In genomic region chr9:71975141-71975540, GRCm38 (mm10) we compare ENCODE assay signal across 12 mouse cellular contexts.
DNase-seq lines count a peak whose midpoint lies in the region; ATAC-seq and TF ChIP-seq lines count a peak whose summit lies in the region.
"Had no signal": no experiment of that assay in that cellular context is flagged by ENCODE, and none has a peak within 500 bp of the region (broad histone marks: within the 10 kb centered on the region; RNA-seq: fewer than 3 reads in every experiment).

No protein-coding gene starts in this region.

- no peaks in the 10 kb centered on the region for H3K27me3 ChIP-seq in kidney, embryonic 16.5 days (ENCODE audit: insufficient read depth, low read length)
- H3K27me3 ChIP-seq in forebrain, postnatal 0 days (ENCODE audit: insufficient read depth, low read length): no peaks in the 10 kb centered on the region
- H3K27me3 ChIP-seq in neural tube, embryonic 13.5 days: no peaks in the 10 kb centered on the region
- H3K27me3 ChIP-seq: limb, embryonic 13.5 days had no signal

- no peak overlapping the region for H3K9ac ChIP-seq in kidney, embryonic 16.5 days (replicated peaks; ENCODE audit: low read length)
- no peak overlapping the region for H3K9ac ChIP-seq in forebrain, postnatal 0 days
- no peak overlapping the region for H3K9ac ChIP-seq in neural tube, embryonic 13.5 days
- H3K9ac ChIP-seq: limb, embryonic 13.5 days; liver, postnatal 0 days had no signal

- TF ChIP-seq CTCF in forebrain, postnatal 0 days (IDR thresholded peaks at IDR 0.05; ENCODE audit: low read depth): no peak

- H3K4me1 ChIP-seq in kidney, embryonic 16.5 days (ENCODE audit: insufficient read depth, low read length): peaks cover 28% of the 10 kb centered on the region
- H3K4me1 ChIP-seq in forebrain, postnatal 0 days (ENCODE audit: insufficient read depth): peaks cover 3% of the 10 kb centered on the region; the same call in 1 of the 2 replicates
- peaks cover 55% of the 10 kb centered on the region for H3K4me1 ChIP-seq in neural tube, embryonic 13.5 days (replicated peaks)

- no peak for ATAC-seq in kidney, embryonic 16.5 days (ENCODE audit: low FRiP score, low TSS enrichment)
- ATAC-seq in forebrain, postnatal 0 days: peak; percentile 61
- peak; percentile 54 for ATAC-seq in neural tube, embryonic 13.5 days (ENCODE audit: low read depth)

- H3K4me3 ChIP-seq in kidney, embryonic 16.5 days (ENCODE audit: low read length): no peak overlapping the region
- H3K4me3 ChIP-seq in forebrain, postnatal 0 days (ENCODE audit: low read depth, low read length): no peak overlapping the region
- H3K4me3 ChIP-seq in neural tube, embryonic 13.5 days: no peak overlapping the region
- H3K4me3 ChIP-seq: limb, embryonic 13.5 days had no signal

- peak overlapping the region; percentile 65; the same call in 1 of the 2 replicates for H3K27ac ChIP-seq in kidney, embryonic 16.5 days (ENCODE audit: low read length)
- H3K27ac ChIP-seq in forebrain, postnatal 0 days (ENCODE audit: low read depth, low read length): 0 out of 2 replicates have a peak overlapping the region, but pooled peaks have one; percentile 29
- H3K27ac ChIP-seq in neural tube, embryonic 13.5 days (replicated peaks): peak overlapping the region; percentile 85
- H3K27ac ChIP-seq: limb, embryonic 13.5 days had no signal

- H3K9me3 ChIP-seq in kidney, embryonic 16.5 days (ENCODE audit: low read length): no peaks in the 10 kb centered on the region
- no peaks in the 10 kb centered on the region for H3K9me3 ChIP-seq in forebrain, postnatal 0 days (ENCODE audit: low read length)
- H3K9me3 ChIP-seq in neural tube, embryonic 13.5 days: no peaks in the 10 kb centered on the region
- H3K9me3 ChIP-seq: limb, embryonic 13.5 days had no signal

- DNase-seq in embryo, embryonic 10.5 days (ENCODE audit: low spot score): peak; percentile 21
- DNase-seq in embryo, embryonic 11 days: no peak
- DNase-seq in kidney, adult 18-20 months: no peak
- peak; percentile 20 for DNase-seq in forebrain, postnatal 0 days
- no peak for DNase-seq in adipocyte (ENCODE audit: low spot score)
- no peak for DNase-seq in urinary bladder, postnatal 14 days (ENCODE audit: low spot score)
- DNase-seq: adrenal gland, postnatal 14 days; kidney, postnatal 25 days; liver, postnatal 0 days had no signal

- H3K4me2 ChIP-seq in kidney, embryonic 16.5 days (replicated peaks; ENCODE audit: low read depth, low read length): no peak overlapping the region
- H3K4me2 ChIP-seq in forebrain, postnatal 0 days (ENCODE audit: low read depth): no peak overlapping the region
- peak overlapping the region; percentile 15; the same call in 1 of the 2 replicates for H3K4me2 ChIP-seq in neural tube, embryonic 13.5 days
- H3K4me2 ChIP-seq: limb, embryonic 13.5 days had no signal

- no peaks in the 10 kb centered on the region for H3K36me3 ChIP-seq in kidney, embryonic 16.5 days (ENCODE audit: insufficient read depth, low read length)
- no peaks in the 10 kb centered on the region for H3K36me3 ChIP-seq in forebrain, postnatal 0 days (ENCODE audit: insufficient read depth)
- no peaks in the 10 kb centered on the region for H3K36me3 ChIP-seq in neural tube, embryonic 13.5 days
- H3K36me3 ChIP-seq: limb, embryonic 13.5 days had no signal

- 36% methylated on average over 4 of the region's 4 CpGs for WGBS in kidney, embryonic 16.5 days
- WGBS in forebrain, postnatal 0 days: 21% methylated on average over 4 of the region's 4 CpGs
- 25% methylated on average over 4 of the region's 4 CpGs for WGBS in neural tube, embryonic 13.5 days

Comparison
In these comparisons a context has a peak if more than half of its experiments do, and no peak if none do; other contexts are left out.
1. DNase-seq: peak in embryo, embryonic 10.5 days (single experiment) and forebrain, postnatal 0 days (single experiment); none in embryo, embryonic 11 days (single experiment), kidney, adult 18-20 months (single experiment), adipocyte (single experiment) and urinary bladder, postnatal 14 days (single experiment).
2. H3K27ac ChIP-seq: peak in every context shown above with its lines; median percentile 85 in neural tube, embryonic 13.5 days; 65 in kidney, embryonic 16.5 days; 29 in forebrain, postnatal 0 days.